Mouse (Mus musculus) right cerebral cortex, postnatal 14 days (tissue): ENCODE measurements around the gene Neurod6.
"Not testable (repeated sequence)": the region's sequence is repeated elsewhere in the genome, so short reads cannot be mapped to it uniquely, and the experiment has no call there.

Experiments
- DNase-seq: peaks from one replicate; pipeline ENCODE4 v3.0.0; 2022

The Neurod6 gene

DNA sequence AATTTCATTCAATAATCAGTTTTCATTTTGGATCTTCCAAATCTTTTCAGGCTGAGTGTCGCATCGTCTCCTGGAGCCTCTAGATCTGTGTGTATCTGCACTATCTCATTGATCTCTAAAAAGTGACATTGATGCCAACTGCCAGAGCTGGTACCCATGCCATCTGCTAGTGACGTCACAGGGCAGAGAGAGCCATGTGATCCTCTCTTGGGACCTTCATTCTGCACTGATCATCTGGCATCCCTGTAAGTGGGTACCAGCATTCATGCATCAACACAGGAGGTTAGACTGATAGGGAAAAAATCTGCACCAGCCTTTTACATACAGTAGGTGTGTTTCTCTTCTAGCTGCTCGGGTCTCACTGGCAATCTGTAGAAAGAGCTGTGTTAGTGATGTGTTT, at the start of gene Neurod6:
Gene Neurod6, minus strand, starts transcription at position 290 of the 400 bp plus-strand sequence.
- DNase-seq = peak; percentile 47

DNA sequence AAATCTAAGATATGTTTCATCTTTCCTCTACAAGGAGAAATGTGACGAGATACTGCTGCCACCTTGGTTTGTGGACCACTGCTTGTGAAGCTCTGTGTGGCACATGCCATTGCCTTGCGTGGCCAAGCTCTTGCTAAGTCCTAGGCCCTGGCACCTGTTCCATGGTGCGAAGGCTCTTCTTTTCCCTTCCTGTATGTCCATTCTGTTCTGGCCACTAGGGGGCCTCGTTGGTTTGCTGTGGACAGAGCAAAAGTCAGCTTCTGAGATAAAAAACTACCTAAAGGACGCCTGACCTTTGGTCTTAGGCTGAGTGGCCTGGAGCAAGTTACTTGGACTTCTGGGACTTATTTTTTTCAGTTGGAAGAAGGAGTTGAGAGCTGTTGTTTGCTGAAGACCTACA, 36.1 kb upstream of the Neurod6 start:
- DNase-seq = peak; percentile 78

DNA sequence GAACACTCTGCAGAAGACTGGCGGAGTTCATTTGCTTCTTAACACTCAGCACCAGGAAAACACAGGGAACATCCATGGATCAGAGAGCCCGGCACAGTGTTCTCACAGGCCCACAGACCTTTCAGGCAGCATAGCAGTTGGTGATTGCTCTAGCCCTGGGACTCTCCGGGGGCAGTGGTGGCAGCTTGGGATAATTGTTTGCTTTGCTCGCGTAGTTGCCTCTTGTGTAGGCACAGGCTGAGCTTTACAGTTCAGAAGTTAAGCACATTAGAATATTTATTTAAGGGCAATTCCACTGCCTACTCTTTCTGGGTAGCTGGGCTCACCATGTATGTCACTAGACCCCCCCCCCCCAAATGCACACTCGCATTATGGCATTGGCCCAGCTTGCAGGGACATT, 34.4 kb upstream of the Neurod6 start:
- no peak for DNase-seq

DNA sequence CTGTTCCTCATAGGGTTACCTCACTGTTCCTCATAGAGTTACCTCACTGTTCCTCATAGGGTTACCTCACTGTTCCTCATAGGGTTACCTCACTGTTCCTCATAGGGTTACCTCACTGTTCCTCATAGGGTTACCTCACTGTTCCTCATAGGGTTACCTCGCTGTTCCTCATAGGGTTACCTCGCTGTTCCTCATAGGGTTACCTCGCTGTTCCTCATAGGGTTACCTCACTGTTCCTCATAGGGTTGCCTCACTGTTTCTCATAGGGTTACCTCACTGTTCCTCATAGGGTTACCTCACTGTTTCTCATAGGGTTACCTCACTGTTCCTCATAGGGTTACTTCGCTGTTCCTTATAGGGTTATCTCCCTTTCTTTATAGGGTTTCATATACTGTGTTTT, 29.9 kb upstream of the Neurod6 start:
- DNase-seq = not testable (repeated sequence)

DNA sequence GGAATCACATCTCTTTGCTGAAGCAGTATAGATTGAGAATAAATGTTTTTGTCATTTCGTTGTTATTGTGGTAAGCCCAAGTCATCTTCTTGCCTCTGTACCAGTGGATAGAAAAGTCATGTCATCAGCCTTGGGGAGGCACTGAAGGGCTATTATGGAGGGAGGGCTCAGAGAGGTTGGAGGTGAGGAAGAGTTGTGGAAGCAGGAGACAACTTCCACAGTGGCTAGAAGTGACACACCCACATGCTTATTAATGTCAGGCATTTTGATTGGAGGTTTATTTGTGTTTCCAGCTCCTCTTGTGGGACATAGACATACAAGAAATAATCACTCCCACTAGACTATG, 23.7 kb upstream of the Neurod6 start:
- DNase-seq = no peak

DNA sequence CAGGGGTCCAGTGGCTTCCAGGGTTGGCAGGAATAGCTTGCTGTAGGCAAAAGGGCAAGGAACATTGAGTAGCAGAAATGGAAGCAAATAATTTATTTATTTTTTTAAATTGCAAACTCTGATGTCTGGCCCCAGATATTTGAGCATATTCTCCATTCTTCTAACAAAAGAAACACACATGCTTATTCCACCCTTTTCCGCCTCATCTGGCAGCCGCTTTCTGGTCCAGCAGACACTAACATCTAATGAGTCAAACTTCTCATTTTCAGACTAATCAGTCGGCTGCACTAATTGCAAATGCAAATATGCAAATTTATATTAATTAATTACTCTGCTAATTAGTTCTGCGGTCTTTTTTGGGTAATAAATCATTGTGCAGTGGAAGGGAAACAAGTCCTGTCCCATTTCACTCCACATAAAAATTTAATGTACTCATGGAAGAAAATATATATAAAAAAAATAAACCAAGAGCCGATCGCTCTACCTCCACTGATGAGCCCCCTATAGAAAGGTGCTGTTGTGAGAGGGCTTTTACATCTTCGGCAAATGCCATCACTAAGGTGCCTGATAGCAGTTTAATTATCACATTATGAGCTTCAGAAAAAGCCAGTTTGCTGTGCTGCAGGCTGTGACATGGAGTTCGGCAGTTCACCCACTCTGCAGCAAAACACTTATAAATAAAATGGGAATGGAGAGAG, 23.1 kb upstream of the Neurod6 start:
- DNase-seq = no peak

DNA sequence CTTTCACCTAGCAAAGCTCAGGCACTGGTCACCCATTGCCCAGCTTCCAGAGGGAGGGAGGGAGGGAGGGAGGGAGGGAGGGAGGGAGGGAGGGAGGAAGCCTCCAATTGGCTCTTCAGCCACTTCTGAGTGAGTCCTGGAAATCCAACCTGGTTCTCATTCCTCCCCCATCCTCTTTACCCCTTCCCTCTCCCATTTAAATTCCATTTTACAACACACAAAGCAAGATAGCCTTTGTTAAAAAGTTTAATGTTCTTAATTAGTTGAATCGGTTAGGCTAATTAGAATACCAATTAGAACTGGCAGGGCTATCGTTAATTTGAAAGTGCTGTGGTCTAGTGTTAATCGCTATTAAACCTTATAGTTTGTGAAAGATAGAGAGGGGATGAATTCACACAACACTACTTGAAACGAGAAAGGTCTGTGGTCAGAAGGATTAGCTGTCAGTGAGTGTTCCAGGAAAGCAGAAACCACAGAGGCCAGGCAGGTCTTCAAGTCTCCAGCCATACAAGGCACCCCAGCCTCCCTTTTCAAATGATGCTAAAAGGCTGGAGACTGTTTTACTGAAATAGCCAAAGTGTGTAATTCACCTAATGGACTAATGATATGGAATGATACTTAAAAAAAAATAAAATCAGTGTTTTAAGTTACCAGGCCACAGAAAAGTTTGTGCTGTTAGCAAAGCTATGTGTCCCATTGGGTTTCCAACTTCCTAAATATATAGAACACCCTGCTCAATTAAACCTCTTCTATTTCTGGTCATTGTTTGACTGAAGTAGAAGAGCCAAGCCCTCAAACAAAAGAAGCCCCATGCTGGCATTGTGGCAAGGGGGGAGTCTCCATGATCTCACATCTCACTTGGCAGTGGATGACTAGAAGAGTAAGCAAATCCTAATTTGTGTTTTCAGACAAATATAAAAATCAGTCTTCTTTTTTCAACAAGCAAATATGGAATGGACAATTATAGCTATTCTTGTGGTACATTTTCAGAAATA, 19.6 kb upstream of the Neurod6 start:
- DNase-seq = no peak

DNA sequence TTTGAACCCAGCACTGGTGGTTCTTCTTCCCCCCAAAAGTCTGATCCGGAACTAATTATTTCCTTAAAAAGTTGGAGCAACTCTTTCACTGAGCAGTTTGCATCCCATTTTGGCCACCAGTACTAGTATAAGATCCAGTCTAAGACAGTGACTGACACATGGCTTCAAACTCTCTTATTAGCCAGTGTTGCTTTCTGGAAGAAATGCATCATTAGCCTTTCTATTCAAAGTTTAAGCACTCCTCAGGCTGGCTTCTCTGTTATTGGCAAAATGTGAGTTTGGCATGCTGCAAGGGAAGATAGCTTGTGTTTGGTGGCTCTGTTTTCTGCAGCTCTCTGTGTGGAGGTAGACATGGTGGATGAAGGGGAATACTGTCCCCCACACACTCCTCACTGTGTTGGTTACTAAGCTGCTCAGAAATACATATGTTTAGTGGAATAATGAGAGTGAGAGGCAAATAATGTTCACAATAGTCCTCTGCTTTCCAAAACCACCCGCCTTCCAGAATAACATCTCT, 9.0 kb upstream of the Neurod6 start:
- no peak for DNase-seq

DNA sequence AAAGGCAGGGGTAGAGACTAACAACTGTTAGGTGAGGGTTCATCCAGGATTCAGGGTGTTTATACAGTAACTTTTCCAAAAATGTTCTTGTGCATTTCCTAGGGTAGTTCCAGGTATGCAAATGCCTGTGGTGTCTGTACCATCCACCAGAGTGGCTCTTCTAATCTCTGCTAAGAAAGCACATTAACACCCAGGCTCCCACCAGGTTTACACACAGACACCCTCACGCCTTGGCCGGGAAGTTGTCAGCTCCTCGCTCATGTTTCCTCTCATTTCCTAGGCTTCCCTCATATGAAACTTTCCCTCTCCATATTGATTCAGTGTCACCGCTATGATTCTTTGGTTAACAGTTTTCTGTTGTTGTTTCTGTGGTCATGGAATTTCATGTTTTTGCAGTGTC, 2.4 kb upstream of the Neurod6 start:
- DNase-seq = no peak

DNA sequence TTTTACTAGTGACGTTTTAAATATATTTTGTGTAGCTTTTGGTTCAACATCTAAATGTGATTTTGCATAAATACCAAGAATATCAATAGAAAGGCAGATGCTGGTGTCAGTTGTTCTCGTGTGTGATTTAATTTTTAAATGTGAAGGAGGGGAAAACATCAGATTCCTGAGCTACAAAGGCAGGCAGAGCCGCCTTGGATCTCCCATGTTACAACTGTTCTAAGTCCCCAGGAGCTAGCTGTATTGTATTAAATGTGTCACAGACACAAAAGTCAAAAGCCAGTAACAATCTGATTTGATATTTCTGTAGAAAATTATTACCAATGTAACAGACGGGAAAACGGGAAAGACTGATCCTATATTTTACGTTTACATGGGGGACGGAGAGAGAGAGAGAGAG, 1.8 kb upstream of the Neurod6 start:
- no peak for DNase-seq

DNA sequence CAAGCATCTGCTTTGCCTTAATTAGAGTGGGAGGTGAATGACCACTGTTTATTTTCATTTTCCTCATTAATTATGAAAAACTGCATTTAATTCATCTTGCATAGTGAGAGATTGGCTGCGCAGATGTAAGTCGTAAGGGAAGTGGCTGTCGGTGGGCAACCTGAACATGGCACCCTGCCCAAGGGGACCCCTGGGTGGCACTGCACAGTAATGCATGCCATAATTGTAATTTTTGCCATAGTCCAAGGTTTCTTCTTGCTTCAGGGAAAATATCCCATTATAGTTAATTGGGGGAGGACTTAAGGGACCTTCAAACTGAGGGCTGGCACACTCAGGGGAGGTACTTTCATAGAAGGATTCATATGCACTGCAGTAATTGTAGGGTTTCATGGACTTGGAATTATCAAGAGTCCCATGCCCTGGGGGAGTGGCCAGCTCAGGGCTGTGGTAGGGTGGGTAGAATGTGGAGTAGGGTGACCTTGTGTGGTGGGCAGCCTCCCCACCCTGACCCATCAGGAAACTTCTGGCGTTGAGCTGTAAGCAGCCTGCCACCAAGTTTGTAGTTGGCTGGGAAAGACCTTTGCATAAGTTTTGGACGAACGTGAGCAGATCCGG, 2.4 kb downstream of the Neurod6 start:
- no peak for DNase-seq

DNA sequence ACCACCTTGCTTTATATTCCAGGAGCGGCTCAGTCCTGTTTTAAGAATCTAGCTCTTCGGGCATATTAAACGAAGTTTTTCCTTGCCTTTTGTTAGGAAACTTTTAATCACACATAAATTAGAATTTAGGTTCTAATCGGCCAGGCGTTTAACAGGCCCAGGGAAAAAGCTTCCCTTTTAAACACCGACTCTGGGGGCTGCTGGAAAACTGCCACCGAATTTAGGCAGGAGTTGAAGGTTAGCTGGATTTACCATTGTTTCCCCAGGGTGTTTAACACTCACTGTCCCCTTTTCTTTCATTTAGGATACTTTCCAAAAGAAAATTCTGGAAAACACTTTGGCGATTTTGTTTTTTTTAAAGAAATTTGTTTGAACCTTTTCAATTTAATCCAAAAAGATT, 3.7 kb downstream of the Neurod6 start:
- no peak for DNase-seq

DNA sequence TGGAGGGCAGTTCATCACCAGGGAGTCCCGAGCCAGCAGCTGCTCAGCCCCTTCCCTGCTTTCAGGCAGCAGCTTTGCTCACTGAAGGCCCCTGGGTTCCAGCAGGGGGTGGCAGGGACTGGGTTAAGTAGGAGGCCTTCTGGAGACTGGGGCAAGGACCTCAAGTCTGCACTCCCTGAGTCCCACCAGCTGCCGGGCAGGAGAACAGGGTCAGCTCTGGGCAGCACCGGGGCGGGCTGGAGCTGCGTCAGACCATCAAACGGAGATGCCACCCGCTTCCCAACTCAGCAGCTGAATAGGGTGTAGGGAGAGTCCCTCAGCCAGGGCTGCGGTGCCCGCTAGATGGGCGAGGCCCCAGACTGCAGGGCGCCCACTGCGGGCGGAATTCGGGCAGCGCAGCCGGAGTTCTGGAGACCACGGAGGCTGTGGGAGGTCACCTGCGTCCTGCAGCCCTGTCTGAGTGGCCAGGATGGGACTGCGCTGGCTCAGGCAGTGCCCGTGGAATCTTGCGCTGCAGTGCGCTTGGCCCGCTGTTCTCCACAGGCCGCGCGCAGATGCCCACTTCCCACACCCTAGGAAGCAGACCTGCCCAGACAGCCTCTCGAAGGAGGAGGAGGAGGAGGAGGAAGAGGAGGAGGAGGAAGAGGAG, 4.3 kb downstream of the Neurod6 start:
- peak; percentile 51 for DNase-seq

DNA sequence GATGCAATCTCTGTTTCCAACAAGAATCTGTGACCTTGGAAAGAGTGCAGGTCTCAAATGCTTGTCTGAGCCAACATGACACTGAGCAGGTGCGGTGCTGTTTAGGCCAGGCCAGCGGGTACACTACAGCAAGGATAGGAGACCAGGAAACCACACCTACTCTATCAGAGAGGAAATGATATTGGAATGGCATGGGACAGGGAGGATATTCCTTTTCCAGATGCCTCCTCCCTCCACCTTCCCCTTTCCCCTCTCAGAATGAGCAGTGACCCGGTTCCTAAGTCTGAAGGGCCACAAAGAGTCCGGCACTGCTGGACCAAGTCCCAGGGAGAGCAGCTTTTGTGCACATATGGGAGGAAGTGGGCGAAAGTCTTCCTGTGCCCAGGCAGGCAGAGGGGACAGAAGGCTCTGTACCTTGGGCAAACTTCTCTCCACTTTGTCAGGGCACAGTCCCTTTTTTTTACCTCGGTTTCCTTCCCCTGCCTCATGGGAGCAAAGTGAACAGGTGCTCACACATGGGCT, 4.9 kb downstream of the Neurod6 start:
- DNase-seq = no peak

DNA sequence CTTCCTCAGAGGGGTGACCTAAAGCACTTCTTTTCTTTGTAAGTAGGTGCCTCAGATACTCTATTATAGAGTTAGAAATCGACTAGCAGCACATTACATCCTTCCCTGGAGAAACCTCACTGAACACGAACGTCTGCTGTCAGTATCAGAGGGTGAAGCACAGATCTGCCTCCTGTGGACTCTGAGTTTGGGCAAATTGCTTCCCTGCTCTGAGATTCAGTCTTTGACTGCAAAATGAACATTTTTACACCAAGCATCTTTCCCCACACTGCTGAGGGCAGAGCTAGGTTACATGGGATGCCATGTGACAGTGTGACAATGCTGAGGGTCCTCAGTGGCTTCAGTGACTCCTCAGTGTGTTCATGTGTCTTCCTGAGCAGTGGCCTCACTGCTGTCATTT, 13.3 kb downstream of the Neurod6 start:
- DNase-seq = no peak

DNA sequence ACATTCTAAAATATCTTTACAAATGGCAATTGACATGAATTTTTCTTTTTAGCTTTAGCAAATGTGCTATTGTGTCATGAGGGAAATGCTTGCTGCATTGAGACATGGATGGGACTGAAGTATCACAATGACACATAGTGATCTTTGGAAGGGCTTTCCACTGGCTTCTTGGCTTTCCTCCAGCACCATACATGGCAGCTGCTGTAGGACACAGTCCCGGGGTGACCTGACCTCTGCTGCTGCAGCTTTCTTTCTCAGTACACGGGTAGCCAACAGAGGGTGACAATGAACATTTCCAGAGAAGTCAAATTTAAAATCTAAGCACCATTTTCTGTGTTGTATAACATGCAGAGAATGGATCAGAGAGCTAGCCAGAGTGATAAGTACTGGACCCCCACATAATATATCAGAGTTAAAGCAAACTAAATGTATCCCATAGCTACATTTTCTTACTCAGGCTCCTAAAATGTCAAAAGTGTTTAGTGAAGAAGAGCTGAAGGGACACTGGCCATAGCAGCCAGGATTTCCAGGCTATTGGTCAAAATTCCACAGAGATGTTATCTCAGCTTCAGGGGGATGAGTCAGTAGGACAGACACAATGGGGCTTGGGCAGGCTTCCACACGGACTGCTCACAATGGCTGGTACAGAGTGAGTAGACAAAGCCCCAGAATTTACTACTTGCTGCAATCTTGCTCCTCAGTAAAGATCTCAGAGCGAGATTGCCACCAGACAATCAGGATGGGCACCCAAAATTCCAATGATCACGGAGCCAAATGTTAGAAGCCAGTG, 19.7 kb downstream of the Neurod6 start:
- DNase-seq = no peak

DNA sequence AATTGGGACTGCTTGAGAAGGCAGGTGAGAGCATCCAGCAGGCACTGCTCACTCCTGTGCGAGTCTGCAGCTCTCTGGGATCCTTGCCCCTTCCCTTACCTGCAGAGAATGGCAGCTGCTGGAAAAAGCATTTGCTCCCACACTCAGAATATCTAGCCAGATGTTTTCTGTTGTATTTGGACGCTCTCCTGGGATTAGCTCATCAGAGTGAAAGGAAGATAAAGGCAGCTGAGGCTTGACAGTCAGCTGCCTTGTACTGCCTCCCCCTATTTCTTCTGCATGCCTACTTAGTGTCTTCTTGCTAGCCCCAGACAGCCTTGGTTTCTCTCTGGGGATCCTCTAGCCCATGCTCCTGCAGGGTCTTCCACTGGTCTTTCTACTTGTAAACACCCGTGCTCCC, 31.1 kb downstream of the Neurod6 start:
- no peak for DNase-seq

DNA sequence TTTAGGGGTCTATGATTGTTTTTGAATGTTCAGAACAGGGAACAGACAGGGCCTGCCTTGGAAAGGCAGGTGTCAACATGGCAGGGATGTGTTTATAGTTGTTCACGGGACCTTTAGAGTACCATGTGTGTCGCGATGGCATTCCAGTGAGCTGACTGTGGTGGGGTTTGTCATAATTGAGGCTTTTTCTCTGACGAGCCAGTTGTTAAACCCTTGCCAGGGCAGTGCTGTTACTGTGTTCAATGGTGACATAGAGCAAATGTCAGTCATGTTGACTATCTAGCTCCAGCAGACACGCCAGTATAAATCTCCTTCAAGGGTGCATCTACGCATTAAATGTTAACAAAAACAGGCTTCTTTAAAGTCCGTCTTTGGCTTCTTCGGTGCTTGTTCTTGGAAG, 31.5 kb downstream of the Neurod6 start:
- DNase-seq = no peak

DNA sequence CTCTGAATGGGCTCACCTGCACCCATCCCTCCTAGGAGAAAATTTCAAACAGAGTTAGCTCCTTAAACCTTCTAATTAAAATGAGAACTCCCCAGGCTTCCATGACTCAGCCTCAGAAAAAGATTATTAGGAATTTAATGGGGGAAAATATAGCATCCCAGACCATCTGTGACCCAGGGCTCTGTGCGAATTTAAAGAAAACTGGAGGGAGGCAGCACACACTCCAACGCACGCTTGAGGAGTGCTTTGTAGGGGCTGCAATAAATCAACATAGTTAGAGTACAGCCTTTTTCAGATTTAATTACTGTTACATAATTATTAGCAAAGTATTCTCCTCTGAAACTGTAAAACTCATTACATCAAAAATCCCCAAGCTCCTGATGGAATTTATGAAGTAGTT, 32.2 kb downstream of the Neurod6 start:
- DNase-seq = no peak

DNA sequence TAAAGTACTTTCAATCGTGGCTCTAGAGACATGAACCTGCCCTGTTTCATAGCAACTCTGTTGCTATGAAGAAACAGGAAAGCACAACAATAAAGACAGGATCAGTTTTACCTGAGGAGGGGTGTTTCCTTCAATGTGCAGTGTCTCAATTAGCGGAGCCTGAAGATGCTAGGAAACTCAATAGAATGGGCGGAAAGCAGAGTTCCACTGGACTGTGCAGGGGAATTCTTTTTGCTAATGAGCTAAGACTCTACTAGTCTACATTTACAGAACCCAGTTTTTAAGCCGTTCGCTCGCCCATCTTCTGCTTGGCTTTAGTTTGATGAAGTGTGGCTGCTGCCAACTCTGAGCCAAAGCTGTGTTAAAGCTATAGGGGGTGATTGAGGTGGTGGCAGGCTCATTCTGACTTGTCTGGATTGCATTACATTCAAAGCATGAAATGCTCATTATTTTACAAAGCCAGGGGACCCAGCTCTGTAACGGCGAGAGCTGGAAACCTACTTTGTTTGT, 33.2 kb downstream of the Neurod6 start:
- no peak for DNase-seq

DNA sequence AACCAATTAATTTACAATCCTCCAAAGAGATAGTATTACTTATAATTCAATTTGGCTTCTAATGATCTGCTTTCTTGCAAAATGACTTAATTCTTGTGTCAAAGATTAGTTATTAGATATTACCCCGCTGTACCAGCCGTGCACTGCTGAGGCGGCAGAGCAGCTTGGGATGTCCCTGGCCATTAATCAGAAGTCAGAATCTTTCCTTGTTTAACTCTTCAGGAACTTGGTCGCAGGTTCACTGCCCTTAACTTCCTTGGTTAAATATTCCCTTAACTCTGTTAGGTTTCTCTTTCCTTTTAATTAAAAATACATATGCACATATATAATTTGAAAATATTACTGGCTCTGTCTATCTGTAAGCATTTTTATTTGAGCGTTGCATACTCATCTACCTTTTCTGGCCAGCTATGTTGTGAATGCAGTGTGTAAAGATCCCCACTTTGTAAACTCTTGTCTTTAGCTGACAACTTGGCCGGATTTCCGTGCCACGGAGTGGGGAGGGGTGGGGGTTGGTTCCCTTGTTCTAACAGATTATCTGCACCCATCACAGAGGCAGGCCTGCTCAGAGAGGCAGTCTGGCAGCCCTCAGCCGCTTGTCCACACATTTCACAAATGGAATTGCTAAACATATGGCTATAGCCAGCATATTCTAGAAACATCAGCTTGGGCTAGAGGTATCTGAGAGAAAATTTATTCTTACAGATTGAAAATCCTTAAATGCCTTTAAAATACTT, 34.1 kb downstream of the Neurod6 start:
- DNase-seq = peak; percentile 18
